Mouse (Mus musculus) forebrain, embryonic 13.5 days (tissue): Measurements from ENCODE around the gene Gm8994. TPM values are rescaled to one million over a fixed set of nuclear protein-coding genes. Genes with fewer than 3 reads are reported as not detected.
A peak's percentile ranks its signal among the peaks of the same experiment; 100 is the strongest.
"Not testable (repeated sequence)": the region's sequence is repeated elsewhere in the genome, so short reads cannot be mapped to it uniquely, and the experiment has no call there.

ENCODE experiments used
- ATAC-seq: fragments of 200-750 bp; cut with Nextera tagmentation; 2 replicates; pipeline ENCODE4 v1.8.0; 2017
- H3K27ac ChIP-seq: fragments of 300-500 bp; sonication (generic); 2 replicates; pipeline ENCODE4 v1.5.1; 2015; ENCODE audit warnings: inconsistent platforms, mild to moderate bottlenecking, moderate library complexity
- H3K27me3 ChIP-seq: fragments of 300-500 bp; sonication (generic); 2 replicates; pipeline ENCODE4 v1.6.1; 2015; ENCODE audit warnings: mild to moderate bottlenecking, inconsistent platforms
- H3K36me3 ChIP-seq: fragments of 300-500 bp; sonication (generic); 2 replicates; pipeline ENCODE4 v1.6.1; 2015; ENCODE audit warnings: mild to moderate bottlenecking, inconsistent platforms; ENCODE audit not compliant: poor library complexity, severe bottlenecking
- H3K4me1 ChIP-seq: fragments of 300-500 bp; sonication (generic); 2 replicates; pipeline ENCODE4 v1.6.1; 2015; ENCODE audit warnings: inconsistent platforms
- H3K4me2 ChIP-seq: fragments of 300-500 bp; sonication (generic); 2 replicates; pipeline ENCODE4 v1.6.1; 2015; ENCODE audit warnings: inconsistent platforms, mild to moderate bottlenecking, moderate library complexity
- H3K4me3 ChIP-seq: fragments of 300-500 bp; sonication (generic); 2 replicates; pipeline ENCODE4 v1.5.1; 2015; ENCODE audit warnings: mild to moderate bottlenecking, inconsistent platforms
- H3K9ac ChIP-seq: fragments of 300-500 bp; sonication (generic); 2 replicates; pipeline ENCODE4 v1.6.1; 2015; ENCODE audit warnings: mild to moderate bottlenecking, inconsistent platforms
- H3K9me3 ChIP-seq: fragments of 300-500 bp; sonication (generic); replicated peaks from 2 replicates; pipeline ENCODE4 v1.6.1; 2016; ENCODE audit warnings: inconsistent platforms
- WGBS: fragments of 180-500 bp; shearing (Covaris S2); methylation state at CpG from one replicate; pipeline ENCODE4 v1.1.7; 2015; 5-methylcytosine and 5-hydroxymethylcytosine counted together
- polyA plus RNA-seq: library from polyadenylated mRNA; unstranded; fragments of >200 nt; fragmentation: Nextera tagmentation; extraction: Ambion mirVana; gene quantifications from 2 replicates; pipeline ENCODE4 v1.2.1, GENCODE M21; 2015

Gm8994 gene
- polyA plus RNA-seq, result not detected in 2 replicates

- H3K4me2 ChIP-seq, H3K9me3 ChIP-seq, H3K4me3 ChIP-seq, H3K36me3 ChIP-seq, H3K27ac ChIP-seq, H3K9ac ChIP-seq, H3K4me1 ChIP-seq, ATAC-seq, H3K27me3 ChIP-seq: not testable (repeated sequence)
- WGBS, result 89% methylated on average over 4 of the region's 4 CpGs
Measured at GRCm38 (mm10) chr6:136327239-136327638, at the start of gene Gm8994. Gene Gm8994, plus strand, starts transcription at chr6:136327539.

GRCm38 (mm10) chr6:136277685-136278084 is 49.7 kb upstream of the Gm8994 start:
- H3K4me3 ChIP-seq, result no peak overlapping the region
- no peaks in the 10 kb centered on the region for H3K27me3 ChIP-seq
- H3K36me3 ChIP-seq, result no peaks in the 10 kb centered on the region
- H3K27ac ChIP-seq, result no peak overlapping the region
- no peak overlapping the region for H3K9ac ChIP-seq
- no peak overlapping the region for H3K4me2 ChIP-seq
- WGBS, result 85% methylated on average over 4 of the region's 4 CpGs
- no peak for ATAC-seq
- H3K9me3 ChIP-seq, result no peaks in the 10 kb centered on the region
- no peaks in the 10 kb centered on the region for H3K4me1 ChIP-seq

GRCm38 (mm10) chr6:136284565-136284964 is 42.8 kb upstream of the Gm8994 start:
- WGBS, result 80% methylated on average over 8 of the region's 8 CpGs
- no peak overlapping the region for H3K9ac ChIP-seq
- ATAC-seq, result no peak
- no peaks in the 10 kb centered on the region for H3K9me3 ChIP-seq
- H3K27ac ChIP-seq, result no peak overlapping the region
- no peak overlapping the region for H3K4me3 ChIP-seq
- H3K4me1 ChIP-seq, result no peaks in the 10 kb centered on the region
- no peaks in the 10 kb centered on the region for H3K27me3 ChIP-seq
- H3K36me3 ChIP-seq, result no peaks in the 10 kb centered on the region
- H3K4me2 ChIP-seq, result no peak overlapping the region

DNA sequence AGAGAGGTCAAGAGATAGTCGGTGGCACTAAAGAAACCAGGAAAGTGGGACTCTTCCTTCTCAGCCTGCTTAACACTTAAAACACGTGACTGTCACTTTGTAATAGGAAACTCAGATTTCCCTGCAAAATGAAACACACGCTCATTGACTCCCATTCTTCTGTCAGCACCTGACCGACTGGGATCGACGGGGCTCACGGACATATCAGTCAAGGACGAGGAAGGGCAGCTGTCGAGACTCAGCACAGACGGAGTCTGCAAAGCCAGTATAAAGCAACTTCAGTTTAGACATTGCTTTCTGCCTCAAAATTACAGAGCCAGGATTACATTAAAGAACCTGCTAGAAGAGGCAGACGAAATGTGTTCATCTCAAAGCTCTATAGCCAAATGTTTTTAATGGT is 41.2 kb upstream of the Gm8994 start:
- no peak overlapping the region for H3K27ac ChIP-seq
- 86% methylated on average over 11 of the region's 11 CpGs for WGBS
- no peak overlapping the region for H3K4me2 ChIP-seq

GRCm38 (mm10) chr6:136286589-136286988 is 40.8 kb upstream of the Gm8994 start:
- Histone ChIP-seq H3K27me3 (no peaks in the 10 kb centered on the region), H3K9me3 (no peaks in the 10 kb centered on the region), H3K4me1 (no peaks in the 10 kb centered on the region), H3K27ac (no peak overlapping the region), H3K4me2 (no peak overlapping the region), H3K36me3 (no peaks in the 10 kb centered on the region), H3K4me3 (no peak overlapping the region), H3K9ac (no peak overlapping the region)
- ATAC-seq, result no peak
- WGBS, result 79% methylated on average over 4 of the region's 4 CpGs

More for the DNA sequence above, 41.2 kb upstream of the Gm8994 start:
- ATAC-seq, result no peak
- H3K9ac ChIP-seq, result no peak overlapping the region
- no peaks in the 10 kb centered on the region for H3K9me3 ChIP-seq
- H3K4me1 ChIP-seq, result no peaks in the 10 kb centered on the region
- no peaks in the 10 kb centered on the region for H3K27me3 ChIP-seq
- H3K36me3 ChIP-seq, result no peaks in the 10 kb centered on the region
- H3K4me3 ChIP-seq, result no peak overlapping the region

DNA sequence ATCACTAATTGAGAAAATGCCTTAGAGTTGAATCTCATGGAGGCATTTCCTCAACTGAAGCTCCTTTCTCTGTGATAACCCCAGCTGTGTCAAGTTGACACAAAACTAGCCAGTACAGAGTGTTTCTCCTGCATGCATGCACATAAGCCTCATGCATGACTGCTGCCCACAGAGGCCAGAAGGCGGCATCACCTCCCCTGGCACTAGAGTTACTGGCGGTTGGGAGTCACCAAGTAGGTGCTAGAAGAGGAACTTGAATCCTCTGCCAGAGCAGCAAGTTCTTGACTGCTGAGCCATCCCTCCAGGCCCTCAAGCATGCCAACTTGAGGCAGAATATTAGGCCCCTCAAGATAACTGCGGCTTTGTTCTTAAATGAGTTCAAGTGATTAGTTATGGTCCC is 35.9 kb upstream of the Gm8994 start:
- Histone ChIP-seq H3K27ac (no peak overlapping the region), H3K4me1 (no peaks in the 10 kb centered on the region), H3K9ac (no peak overlapping the region), H3K36me3 (no peaks in the 10 kb centered on the region), H3K27me3 (no peaks in the 10 kb centered on the region), H3K9me3 (no peaks in the 10 kb centered on the region), H3K4me3 (no peak overlapping the region), H3K4me2 (no peak overlapping the region)
- 91% methylated on average over 3 of the region's 3 CpGs for WGBS
- ATAC-seq, result no peak

GRCm38 (mm10) chr6:136291951-136292714 is 35.2 kb upstream of the Gm8994 start:
- Histone ChIP-seq H3K9me3 (no peaks in the 10 kb centered on the region), H3K27me3 (no peaks in the 10 kb centered on the region), H3K9ac (no peak overlapping the region), H3K4me2 (no peak overlapping the region), H3K36me3 (no peaks in the 10 kb centered on the region), H3K27ac (no peak overlapping the region), H3K4me1 (no peaks in the 10 kb centered on the region), H3K4me3 (no peak overlapping the region)
- no peak for ATAC-seq
- 78% methylated on average over 11 of the region's 11 CpGs for WGBS

- Histone ChIP-seq H3K36me3 (no peaks in the 10 kb centered on the region), H3K9me3 (no peaks in the 10 kb centered on the region), H3K27ac (no peak overlapping the region), H3K4me1 (no peaks in the 10 kb centered on the region), H3K4me3 (no peak overlapping the region), H3K4me2 (no peak overlapping the region), H3K27me3 (no peaks in the 10 kb centered on the region), H3K9ac (no peak overlapping the region)
- 82% methylated on average over 6 of the region's 6 CpGs for WGBS
- ATAC-seq, result no peak
Measured at GRCm38 (mm10) chr6:136293700-136294099, 33.6 kb upstream of the Gm8994 start.

GRCm38 (mm10) chr6:136295821-136296220 is 31.5 kb upstream of the Gm8994 start:
- no peak overlapping the region for H3K4me3 ChIP-seq
- ATAC-seq, result no peak
- H3K9ac ChIP-seq, result no peak overlapping the region
- no peaks in the 10 kb centered on the region for H3K27me3 ChIP-seq
- H3K27ac ChIP-seq, result no peak overlapping the region
- no peaks in the 10 kb centered on the region for H3K36me3 ChIP-seq
- WGBS, result 74% methylated on average over 4 of the region's 4 CpGs
- no peaks in the 10 kb centered on the region for H3K9me3 ChIP-seq
- H3K4me1 ChIP-seq, result no peaks in the 10 kb centered on the region
- H3K4me2 ChIP-seq, result no peak overlapping the region

GRCm38 (mm10) chr6:136296251-136296650 is 31.1 kb upstream of the Gm8994 start:
- H3K27me3 ChIP-seq, result no peaks in the 10 kb centered on the region
- WGBS, result 82% methylated on average over 2 of the region's 2 CpGs
- H3K36me3 ChIP-seq, result no peaks in the 10 kb centered on the region
- H3K9ac ChIP-seq, result no peak overlapping the region
- no peak overlapping the region for H3K4me2 ChIP-seq
- H3K4me1 ChIP-seq, result no peaks in the 10 kb centered on the region
- ATAC-seq, result no peak
- no peaks in the 10 kb centered on the region for H3K9me3 ChIP-seq
- no peak overlapping the region for H3K4me3 ChIP-seq
- H3K27ac ChIP-seq, result no peak overlapping the region

GRCm38 (mm10) chr6:136303514-136303913 is 23.8 kb upstream of the Gm8994 start:
- no peak overlapping the region for H3K9ac ChIP-seq
- no peaks in the 10 kb centered on the region for H3K27me3 ChIP-seq
- H3K9me3 ChIP-seq, result no peaks in the 10 kb centered on the region
- H3K4me3 ChIP-seq, result no peak overlapping the region
- ATAC-seq, result no peak
- no peak overlapping the region for H3K4me2 ChIP-seq
- no peaks in the 10 kb centered on the region for H3K4me1 ChIP-seq
- H3K36me3 ChIP-seq, result no peaks in the 10 kb centered on the region
- H3K27ac ChIP-seq, result no peak overlapping the region

GRCm38 (mm10) chr6:136304369-136304988 is 22.9 kb upstream of the Gm8994 start:
- Histone ChIP-seq H3K4me1 (no peaks in the 10 kb centered on the region), H3K27ac (no peak overlapping the region), H3K4me3 (no peak overlapping the region), H3K9me3 (no peaks in the 10 kb centered on the region), H3K27me3 (no peaks in the 10 kb centered on the region), H3K9ac (no peak overlapping the region), H3K36me3 (no peaks in the 10 kb centered on the region), H3K4me2 (no peak overlapping the region)
- WGBS, result 77% methylated on average over 11 of the region's 11 CpGs
- peak; percentile 38; the same call in 1 of the 2 replicates for ATAC-seq

GRCm38 (mm10) chr6:136309487-136309886 is 17.9 kb upstream of the Gm8994 start:
- Histone ChIP-seq H3K4me3 (no peak overlapping the region), H3K9ac (no peak overlapping the region), H3K36me3 (no peaks in the 10 kb centered on the region), H3K9me3 (no peaks in the 10 kb centered on the region), H3K27me3 (no peaks in the 10 kb centered on the region), H3K4me2 (no peak overlapping the region), H3K4me1 (no peaks in the 10 kb centered on the region), H3K27ac (no peak overlapping the region)
- WGBS, result 95% methylated on average over 2 of the region's 2 CpGs
- no peak for ATAC-seq
